Mouse (Mus musculus) adipocyte (in vitro differentiated cells): ENCODE measurements at regions not wholly inside any gene's neighbourhood (a gene's known extent, or its start where the extent isn't known, plus 50 kb on each side); places are given as distances from the start of the nearest gene placed in this dataset.

Source experiments
- DNase-seq: peaks from one replicate; pipeline ENCODE4 v3.0.0-alpha.2; 2016; ENCODE audit warnings: low spot score

GRCm38 (mm10) chr10:30132243-30132642 lies 68.1 kb downstream of the Cenpw start:
- DNase-seq: no peak

DNA sequence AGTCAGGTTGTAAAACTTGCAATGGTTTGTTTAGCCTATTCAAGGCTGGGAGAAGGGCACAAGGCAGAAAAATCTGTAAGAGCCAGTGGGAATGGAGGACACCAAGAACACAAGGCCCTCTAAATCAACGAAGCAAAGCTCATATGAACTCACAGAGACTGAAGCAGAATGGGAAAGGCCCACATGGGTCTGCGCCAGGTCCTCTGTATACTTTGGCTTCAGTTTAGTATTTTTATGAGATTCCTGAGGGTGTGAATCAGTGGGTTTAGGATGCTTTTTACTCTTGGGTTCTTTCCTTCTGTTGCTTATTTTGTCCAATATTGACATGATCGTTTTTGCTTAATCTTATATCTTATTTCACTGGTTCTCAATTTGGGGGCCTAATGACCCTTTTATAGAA lies 90.0 kb downstream of the Cenpw start:
- peak; percentile 60 for DNase-seq

DNA sequence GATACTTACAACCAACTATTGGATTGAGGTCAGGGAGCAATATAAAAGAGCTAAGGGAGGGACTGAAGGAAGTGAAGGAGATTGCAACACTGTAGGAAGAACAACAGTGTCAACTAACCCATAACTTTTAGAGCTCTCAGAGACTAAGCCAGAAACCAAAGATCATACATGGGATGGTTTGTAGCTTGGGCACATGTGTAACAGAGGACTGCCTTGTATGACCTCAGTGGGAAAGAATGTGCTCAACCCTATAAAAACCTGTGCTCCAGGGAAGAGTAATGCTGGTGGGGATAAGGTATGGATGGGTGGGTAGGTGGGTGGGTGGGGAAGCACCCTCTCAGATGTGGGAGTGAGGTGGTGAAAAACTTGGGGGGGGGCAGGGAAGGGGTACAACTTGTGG lies 97.9 kb downstream of the Cenpw start:
- DNase-seq: no peak

- no peak for DNase-seq
Observed at GRCm38 (mm10) chr10:30094603-30095002, 105.8 kb downstream of the Cenpw start.

GRCm38 (mm10) chr10:30091549-30091948 lies 108.8 kb downstream of the Cenpw start:
- DNase-seq: no peak

GRCm38 (mm10) chr10:30089406-30089805 lies 111.0 kb downstream of the Cenpw start:
- DNase-seq: peak; percentile 52

DNA sequence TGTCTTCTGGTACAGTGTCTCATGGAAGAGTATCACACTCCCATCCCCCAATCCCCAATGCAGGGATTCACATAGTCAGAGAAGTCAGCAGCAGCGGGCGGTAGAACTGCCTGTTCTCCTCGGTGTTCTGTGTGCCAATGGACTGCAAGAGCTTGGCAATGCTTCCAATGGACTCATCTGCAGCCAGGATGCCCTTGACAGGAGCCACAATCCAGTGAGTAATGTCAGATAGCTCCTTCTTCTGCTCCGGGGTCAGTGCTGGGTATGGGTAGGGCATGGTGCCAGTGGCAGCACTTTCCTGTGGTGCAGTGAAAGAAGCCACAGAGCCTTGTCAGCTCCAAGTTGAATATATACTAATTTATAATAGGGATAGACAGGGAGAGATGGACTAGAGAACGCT lies 115.3 kb downstream of the Cenpw start:
- no peak for DNase-seq

DNA sequence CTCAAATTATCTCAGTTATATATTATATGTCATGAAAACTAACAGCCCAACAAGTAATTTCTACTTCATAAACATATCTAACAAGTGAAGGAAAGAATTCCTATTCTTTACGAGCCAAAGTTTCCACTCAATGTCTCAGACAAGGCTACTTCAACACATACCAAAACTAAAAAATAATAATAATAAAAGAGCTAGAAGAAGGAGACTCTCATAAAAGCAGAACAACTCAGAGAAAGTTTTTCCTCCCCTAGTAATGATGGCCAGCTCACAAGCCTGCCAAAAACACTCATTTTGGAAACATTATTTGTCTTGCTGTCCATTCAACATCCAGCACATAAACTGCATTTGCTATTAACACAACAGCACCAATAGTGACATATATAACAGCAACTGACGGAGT lies 133.7 kb downstream of the Cenpw start:
- DNase-seq: peak; percentile 6

- peak; percentile 7 for DNase-seq
Observed at GRCm38 (mm10) chr10:30030621-30031020, 169.7 kb downstream of the Cenpw start.

DNA sequence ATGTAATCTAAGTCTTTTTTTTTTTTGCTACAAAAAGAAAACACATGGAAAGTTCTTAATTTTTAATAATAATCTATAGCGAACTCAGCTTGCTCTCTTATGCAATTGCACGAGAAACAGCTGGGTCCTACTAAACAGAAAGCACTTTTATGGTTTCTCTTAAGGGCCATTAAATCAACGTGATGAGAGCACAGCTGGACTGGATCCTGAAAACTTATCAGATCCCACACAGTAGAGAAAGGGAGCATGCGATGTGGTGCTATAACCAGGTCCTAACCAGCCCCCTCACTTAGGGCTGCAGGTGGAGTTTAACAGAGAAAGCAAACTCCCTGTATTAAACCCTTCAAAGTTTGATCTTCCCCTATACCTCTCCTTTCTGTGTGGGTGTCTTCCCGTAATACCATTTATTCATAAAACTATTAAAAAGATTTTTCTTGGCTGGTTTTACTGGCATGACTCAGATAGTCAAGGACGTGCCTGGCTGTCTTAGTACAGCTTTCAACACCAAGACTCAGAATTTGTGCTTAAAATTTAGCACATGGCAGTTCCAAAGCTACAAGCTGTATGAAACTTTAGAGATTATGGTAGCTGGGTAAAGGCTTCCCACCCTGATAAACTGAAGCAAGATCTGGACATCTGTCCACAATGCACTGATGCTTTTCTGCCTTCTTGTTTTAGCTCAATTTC lies 197.3 kb downstream of the Cenpw start:
- peak; percentile 29 for DNase-seq

- peak; percentile 58 for DNase-seq
Observed at GRCm38 (mm10) chr10:30000836-30001235, 199.5 kb downstream of the Cenpw start.

- DNase-seq: no peak
Observed at GRCm38 (mm10) chr10:29981539-29981938, 218.8 kb downstream of the Cenpw start.
